Mouse (Mus musculus): ENCODE measurements around the gene Zfand4. TPM values are rescaled to one million over a fixed set of nuclear protein-coding genes. Genes with fewer than 3 reads are reported as not detected.
A peak's percentile ranks its signal among the peaks of the same experiment; 100 is the strongest.

Gene Zfand4
- polyA plus RNA-seq, 1 experiment from 2014 or later = 4.5 TPM

GRCm38 (mm10) chr6:116319259-116319658 is 55.2 kb downstream of the Zfand4 start:
- ATAC-seq (ENCODE audit: insufficient number of reproducible peaks, low FRiP score) = no peak
- Histone ChIP-seq H3K36me3 (no peaks in the 10 kb centered on the region), H3K4me1 (replicated peaks) (0 out of 2 replicates have a peak, but pooled peaks cover 2% of the 10 kb centered on the region), H3K9me3 (replicated peaks) (no peaks in the 10 kb centered on the region), H3K4me3 (no peak overlapping the region), H3K27ac (ENCODE audit: poor library complexity, severe bottlenecking) (no peak overlapping the region), H3K4me2 (no peak overlapping the region), H3K27me3 (replicated peaks) (no peaks in the 10 kb centered on the region), H3K9ac (no peak overlapping the region)
- 61% methylated on average over 3 of the region's 3 CpGs for WGBS

DNA sequence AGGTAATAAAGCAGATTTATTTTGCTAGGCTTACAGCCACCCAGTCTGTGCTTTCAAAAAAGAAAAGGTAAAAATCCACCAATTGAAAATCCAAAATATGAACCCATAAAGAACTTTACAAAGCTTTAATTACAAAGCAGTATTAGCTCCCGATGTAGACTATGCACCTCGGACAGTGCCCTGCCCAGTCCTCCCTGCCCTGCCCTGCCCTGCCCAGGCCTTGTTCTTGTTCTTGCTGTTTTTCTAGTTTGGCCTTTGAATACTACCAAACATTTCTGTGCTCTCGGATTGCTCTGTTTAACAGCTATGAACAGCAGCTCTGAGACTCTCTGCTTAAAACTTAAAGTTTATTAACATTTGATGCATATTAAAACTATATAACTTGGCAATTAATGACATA is 62.6 kb downstream of the Zfand4 start:
- Histone ChIP-seq H3K4me3 (no peak overlapping the region), H3K36me3 (no peaks in the 10 kb centered on the region), H3K9ac (no peak overlapping the region), H3K9me3 (replicated peaks) (no peaks in the 10 kb centered on the region), H3K27ac (ENCODE audit: poor library complexity, severe bottlenecking) (no peak overlapping the region), H3K4me1 (replicated peaks) (no peaks in the 10 kb centered on the region), H3K27me3 (replicated peaks) (no peaks in the 10 kb centered on the region), H3K4me2 (no peak overlapping the region)
- ATAC-seq (ENCODE audit: insufficient number of reproducible peaks, low FRiP score) = no peak
- 78% methylated on average over 3 of the region's 3 CpGs for WGBS

GRCm38 (mm10) chr6:116331396-116331795 is 67.4 kb downstream of the Zfand4 start:
- ATAC-seq (ENCODE audit: insufficient number of reproducible peaks, low FRiP score) = no peak
- no peak overlapping the region for H3K9ac ChIP-seq
- no peak overlapping the region for H3K4me3 ChIP-seq
- H3K9me3 ChIP-seq (replicated peaks) = no peaks in the 10 kb centered on the region
- no peaks in the 10 kb centered on the region for H3K36me3 ChIP-seq
- 0 out of 2 replicates have a peak, but pooled peaks cover under 1% of the 10 kb centered on the region for H3K27me3 ChIP-seq (replicated peaks)
- 83% methylated on average over 2 of the region's 2 CpGs for WGBS
- H3K4me2 ChIP-seq = no peak overlapping the region
- H3K27ac ChIP-seq (ENCODE audit: poor library complexity, severe bottlenecking) = no peak overlapping the region
- no peaks in the 10 kb centered on the region for H3K4me1 ChIP-seq (replicated peaks)

DNA sequence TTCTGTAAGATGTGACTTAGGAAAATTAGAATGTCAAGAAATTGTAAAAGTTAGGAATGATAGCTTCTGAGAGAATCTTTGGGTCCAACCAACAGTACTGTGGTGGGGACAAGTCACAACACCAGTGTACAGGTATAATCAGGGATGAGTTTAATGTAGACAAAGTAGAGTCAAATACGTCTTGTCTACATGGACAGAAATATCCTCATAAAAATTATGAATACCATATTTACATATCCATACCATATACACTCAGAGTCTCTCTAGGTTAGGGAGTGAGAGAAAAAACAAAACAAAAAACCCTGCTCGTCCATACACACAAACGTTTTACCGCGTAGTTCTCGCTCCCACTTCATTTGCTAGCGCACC is 73.4 kb downstream of the Zfand4 start:
- H3K4me1 ChIP-seq (replicated peaks) = 0 out of 2 replicates have a peak, but pooled peaks cover 3% of the 10 kb centered on the region
- H3K9me3 ChIP-seq (replicated peaks) = no peaks in the 10 kb centered on the region
- peak overlapping the region; percentile 68 for H3K4me2 ChIP-seq
- H3K36me3 ChIP-seq = peaks cover 5% of the 10 kb centered on the region; the same call in 1 of the 2 replicates
- H3K4me3 ChIP-seq = peak overlapping the region; percentile 94
- 4% methylated on average over 7 of the region's 7 CpGs for WGBS
- no peak for ATAC-seq (ENCODE audit: insufficient number of reproducible peaks, low FRiP score)
- 0 out of 2 replicates have a peak, but pooled peaks cover 6% of the 10 kb centered on the region for H3K27me3 ChIP-seq (replicated peaks)
- 0 out of 2 replicates have a peak overlapping the region, but pooled peaks have one; percentile 42 for H3K9ac ChIP-seq
- no peak overlapping the region for H3K27ac ChIP-seq (ENCODE audit: poor library complexity, severe bottlenecking)

- no peaks in the 10 kb centered on the region for H3K9me3 ChIP-seq (replicated peaks)
Observed at GRCm38 (mm10) chr6:116337835-116338501, 73.9 kb downstream of the Zfand4 start, which contains the start of gene March8. TSS of gene March8 (plus strand) at chr6:116338024.

GRCm38 (mm10) chr6:116338520-116338919 is 74.5 kb downstream of the Zfand4 start:
- no peak for ATAC-seq (ENCODE audit: insufficient number of reproducible peaks, low FRiP score)
- H3K4me2 ChIP-seq = peak overlapping the region; percentile 68
- H3K27me3 ChIP-seq (replicated peaks) = 0 out of 2 replicates have a peak, but pooled peaks cover 6% of the 10 kb centered on the region
- H3K36me3 ChIP-seq = peaks cover 5% of the 10 kb centered on the region; the same call in 1 of the 2 replicates
- 10% methylated on average over 8 of the region's 8 CpGs for whole genome bisulfite sequencing
- H3K9me3 ChIP-seq (replicated peaks) = no peaks in the 10 kb centered on the region; the same call in 1 of the 2 replicates
- peak overlapping the region; percentile 83 for H3K9ac ChIP-seq
- H3K27ac ChIP-seq (ENCODE audit: poor library complexity, severe bottlenecking) = peak overlapping the region; percentile 14; the same call in 1 of the 2 replicates
- 0 out of 2 replicates have a peak, but pooled peaks cover 3% of the 10 kb centered on the region for H3K4me1 ChIP-seq (replicated peaks)
- peak overlapping the region; percentile 94 for H3K4me3 ChIP-seq

More at GRCm38 (mm10) chr6:116337835-116338501, 73.9 kb downstream of the Zfand4 start, which contains the start of gene March8:
- Histone ChIP-seq H3K36me3 (peaks cover 5% of the 10 kb centered on the region; the same call in 1 of the 2 replicates), H3K4me3 (peak within 1 kb of the TSS; percentile 94), H3K27me3 (replicated peaks) (0 out of 2 replicates have a peak, but pooled peaks cover 6% of the 10 kb centered on the region), H3K27ac (ENCODE audit: poor library complexity, severe bottlenecking) (peak within 1 kb of the TSS; percentile 14), H3K4me2 (peak within 1 kb of the TSS; percentile 68), H3K9ac (peak within 1 kb of the TSS; percentile 83), H3K4me1 (replicated peaks) (0 out of 2 replicates have a peak, but pooled peaks cover 3% of the 10 kb centered on the region)
- ATAC-seq (ENCODE audit: insufficient number of reproducible peaks, low FRiP score) = peak; percentile 99
- under 1% methylated on average over 75 of the region's 75 CpGs for WGBS

- Histone ChIP-seq H3K9ac (no peak overlapping the region), H3K27me3 (replicated peaks) (0 out of 2 replicates have a peak, but pooled peaks cover 6% of the 10 kb centered on the region), H3K4me3 (no peak overlapping the region), H3K36me3 (peaks cover 5% of the 10 kb centered on the region; the same call in 1 of the 2 replicates), H3K4me2 (peak overlapping the region; percentile 22; the same call in 1 of the 2 replicates), H3K27ac (ENCODE audit: poor library complexity, severe bottlenecking) (no peak overlapping the region), H3K4me1 (replicated peaks) (0 out of 2 replicates have a peak, but pooled peaks cover 3% of the 10 kb centered on the region), H3K9me3 (replicated peaks) (no peaks in the 10 kb centered on the region; the same call in 1 of the 2 replicates)
- WGBS = 68% methylated on average over 5 of the region's 5 CpGs
- no peak for ATAC-seq (ENCODE audit: insufficient number of reproducible peaks, low FRiP score)
Observed at GRCm38 (mm10) chr6:116339088-116339487, 75.1 kb downstream of the Zfand4 start.

DNA sequence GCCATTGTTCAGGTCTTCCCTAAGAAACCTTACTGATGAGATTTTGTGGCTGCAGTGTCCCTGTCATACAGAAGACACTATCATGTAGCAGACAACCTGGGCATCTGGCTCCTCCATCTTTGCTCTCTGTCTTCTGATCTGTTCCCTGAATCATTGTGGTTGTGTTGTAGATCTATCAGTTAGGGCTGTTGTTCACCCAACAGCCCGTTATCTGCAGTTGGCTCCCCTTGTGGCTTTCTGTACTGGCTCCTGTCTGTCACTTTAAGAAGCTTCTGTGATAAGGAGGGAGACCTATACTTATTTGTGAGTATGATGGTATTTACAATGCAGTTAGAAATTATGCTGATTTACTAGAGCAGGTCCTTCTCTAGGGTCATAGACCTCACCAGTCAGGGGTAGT is 76.5 kb downstream of the Zfand4 start:
- no peaks in the 10 kb centered on the region; the same call in 1 of the 2 replicates for H3K9me3 ChIP-seq (replicated peaks)
- 0 out of 2 replicates have a peak, but pooled peaks cover 6% of the 10 kb centered on the region for H3K27me3 ChIP-seq (replicated peaks)
- peaks cover 5% of the 10 kb centered on the region; the same call in 1 of the 2 replicates for H3K36me3 ChIP-seq
- H3K4me1 ChIP-seq (replicated peaks) = 0 out of 2 replicates have a peak, but pooled peaks cover 3% of the 10 kb centered on the region
- no peak for ATAC-seq (ENCODE audit: insufficient number of reproducible peaks, low FRiP score)
- no peak overlapping the region for H3K9ac ChIP-seq
- no peak overlapping the region for H3K4me2 ChIP-seq
- H3K27ac ChIP-seq (ENCODE audit: poor library complexity, severe bottlenecking) = no peak overlapping the region
- H3K4me3 ChIP-seq = no peak overlapping the region
- WGBS = 59% methylated on average over 1 of the region's 1 CpGs

GRCm38 (mm10) chr6:116347953-116348352 is 83.9 kb downstream of the Zfand4 start:
- no peak overlapping the region for H3K4me3 ChIP-seq
- no peaks in the 10 kb centered on the region; the same call in 1 of the 2 replicates for H3K9me3 ChIP-seq (replicated peaks)
- no peak overlapping the region for H3K4me2 ChIP-seq
- no peaks in the 10 kb centered on the region for H3K27me3 ChIP-seq (replicated peaks)
- no peak overlapping the region for H3K27ac ChIP-seq (ENCODE audit: poor library complexity, severe bottlenecking)
- 83% methylated on average over 2 of the region's 2 CpGs for WGBS
- no peak for ATAC-seq (ENCODE audit: insufficient number of reproducible peaks, low FRiP score)
- H3K36me3 ChIP-seq = no peaks in the 10 kb centered on the region
- no peak overlapping the region for H3K9ac ChIP-seq
- peaks cover 16% of the 10 kb centered on the region for H3K4me1 ChIP-seq (replicated peaks)

DNA sequence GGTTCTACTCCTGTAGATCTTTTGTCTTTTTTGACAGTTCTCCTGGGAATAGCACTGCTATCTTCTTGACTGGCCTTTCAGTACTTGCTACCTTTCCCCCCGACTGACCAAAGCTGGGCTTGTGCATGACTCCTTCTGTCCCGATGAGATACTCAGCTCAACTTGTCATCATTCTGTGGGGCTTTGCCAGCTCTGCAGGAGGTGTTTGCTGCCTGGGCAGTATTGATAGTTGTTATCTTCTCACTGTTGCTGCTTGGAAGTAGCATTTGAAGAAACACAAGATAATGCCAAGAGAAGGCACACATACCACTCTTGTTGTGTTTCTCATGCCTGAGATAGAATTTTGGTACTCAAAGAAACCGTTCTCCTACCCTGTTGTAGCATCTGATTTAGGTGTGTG is 86.0 kb downstream of the Zfand4 start:
- H3K9me3 ChIP-seq (replicated peaks) = no peaks in the 10 kb centered on the region
- H3K27ac ChIP-seq (ENCODE audit: poor library complexity, severe bottlenecking) = 0 out of 2 replicates have a peak overlapping the region, but pooled peaks have one; percentile 17
- no peaks in the 10 kb centered on the region for H3K27me3 ChIP-seq (replicated peaks)
- H3K36me3 ChIP-seq = no peaks in the 10 kb centered on the region
- H3K4me2 ChIP-seq = no peak overlapping the region
- WGBS = 18% methylated on average over 3 of the region's 3 CpGs
- ATAC-seq (ENCODE audit: insufficient number of reproducible peaks, low FRiP score) = peak; percentile 84
- no peak overlapping the region for H3K4me3 ChIP-seq
- peaks cover 18% of the 10 kb centered on the region for H3K4me1 ChIP-seq (replicated peaks)
- H3K9ac ChIP-seq = no peak overlapping the region

- 70% methylated on average over 6 of the region's 6 CpGs for WGBS
- Histone ChIP-seq H3K27me3 (replicated peaks) (no peaks in the 10 kb centered on the region), H3K36me3 (no peaks in the 10 kb centered on the region), H3K27ac (ENCODE audit: poor library complexity, severe bottlenecking) (0 out of 2 replicates have a peak overlapping the region, but pooled peaks have one; percentile 17), H3K9ac (no peak overlapping the region), H3K9me3 (replicated peaks) (no peaks in the 10 kb centered on the region), H3K4me1 (replicated peaks) (peaks cover 18% of the 10 kb centered on the region), H3K4me2 (0 out of 2 replicates have a peak overlapping the region, but pooled peaks have one; percentile 7), H3K4me3 (no peak overlapping the region)
- peak; percentile 83 for ATAC-seq (ENCODE audit: insufficient number of reproducible peaks, low FRiP score)
Observed at GRCm38 (mm10) chr6:116350643-116351042, 86.6 kb downstream of the Zfand4 start.

Measured in heart, embryonic 12.5 days (tissue).